8 mouse cellular contexts compared by ENCODE assay signal in genomic region chr19:53943802-53944785, GRCm38 (mm10). TPM values are rescaled to one million over a fixed set of nuclear protein-coding genes. Genes with fewer than 3 reads are reported as not detected.
DNase-seq lines count a peak whose midpoint lies in the region; ATAC-seq and TF ChIP-seq lines count a peak whose summit lies in the region.

Gene Shoc2 (plus strand): TSS chr19:53944306.
Gene Bbip1 (minus strand): TSS chr19:53944627.

- TF ChIP-seq CTCF in bone marrow, adult 2 months (IDR thresholded peaks at IDR 0.05; ENCODE audit: control insufficient read depth, insufficient read depth, low read length): no peak
- TF ChIP-seq CTCF in midbrain, postnatal 0 days (IDR thresholded peaks at IDR 0.05): peak; percentile 51

- peak within 1 kb of the TSS; percentile 93 for H3K9ac ChIP-seq in embryonic facial prominence, embryonic 15.5 days
- peak within 1 kb of the TSS; percentile 91 for H3K9ac ChIP-seq in limb, embryonic 14.5 days (ENCODE audit: low read depth, low read length, severe bottlenecking)
- peak within 1 kb of the TSS; percentile 87 for H3K9ac ChIP-seq in midbrain, postnatal 0 days (replicated peaks; ENCODE audit: low read length, poor library complexity, severe bottlenecking)

- H3K27ac ChIP-seq in bone marrow, adult 2 months (ENCODE audit: control insufficient read depth, insufficient read depth, low read depth, low read length, poor library complexity): peak within 1 kb of the TSS; percentile 98
- peak within 1 kb of the TSS; percentile 99 for H3K27ac ChIP-seq in embryonic facial prominence, embryonic 15.5 days (replicated peaks)
- peak within 1 kb of the TSS; percentile 97 for H3K27ac ChIP-seq in limb, embryonic 14.5 days (replicated peaks; ENCODE audit: low read depth, low read length)
- peak within 1 kb of the TSS; percentile 86 for H3K27ac ChIP-seq in midbrain, postnatal 0 days (ENCODE audit: low read depth, low read length)

- no peaks in the 10 kb centered on the region for H3K9me3 ChIP-seq in embryonic facial prominence, embryonic 15.5 days (replicated peaks)
- no peaks in the 10 kb centered on the region for H3K9me3 ChIP-seq in limb, embryonic 14.5 days (ENCODE audit: control insufficient read depth, low read length)
- no peaks in the 10 kb centered on the region for H3K9me3 ChIP-seq in midbrain, postnatal 0 days (ENCODE audit: low read length)

- WGBS in bone marrow, adult 2 months: under 1% methylated on average over 62 of the region's 62 CpGs
- WGBS in embryonic facial prominence, embryonic 15.5 days: under 1% methylated on average over 62 of the region's 62 CpGs
- WGBS in limb, embryonic 14.5 days: 1% methylated on average over 52 of the region's 62 CpGs
- WGBS in midbrain, postnatal 0 days: under 1% methylated on average over 50 of the region's 62 CpGs

- no peaks in the 10 kb centered on the region for H3K27me3 ChIP-seq in embryonic facial prominence, embryonic 15.5 days
- no peaks in the 10 kb centered on the region for H3K27me3 ChIP-seq in limb, embryonic 14.5 days (ENCODE audit: control insufficient read depth, insufficient read depth, low read length)
- no peaks in the 10 kb centered on the region for H3K27me3 ChIP-seq in midbrain, postnatal 0 days (ENCODE audit: insufficient read depth, low read length)

- H3K4me3 ChIP-seq in bone marrow, adult 2 months (replicated peaks; ENCODE audit: control insufficient read depth, low read depth, low read length): peak within 1 kb of the TSS; percentile 83
- H3K4me3 ChIP-seq in embryonic facial prominence, embryonic 15.5 days (replicated peaks): peak within 1 kb of the TSS; percentile 94
- peak within 1 kb of the TSS; percentile 96 for H3K4me3 ChIP-seq in limb, embryonic 14.5 days (replicated peaks; ENCODE audit: low read length)
- H3K4me3 ChIP-seq in midbrain, postnatal 0 days (ENCODE audit: low read depth, low read length): peak within 1 kb of the TSS; percentile 76

- peak; percentile 93 for ATAC-seq in embryonic facial prominence, embryonic 15.5 days (ENCODE audit: insufficient number of reproducible peaks, low FRiP score, low TSS enrichment, low read depth)
- ATAC-seq in limb, embryonic 14.5 days (ENCODE audit: low FRiP score, low read depth): peak; percentile 94
- peak; percentile 98 for ATAC-seq in midbrain, postnatal 0 days (ENCODE audit: low FRiP score)

- TF ChIP-seq POLR2A in bone marrow, adult 2 months (IDR thresholded peaks at IDR 0.05; ENCODE audit: borderline replicate concordance, control insufficient read depth, low read depth, low read length): peak; percentile 88
- peak; percentile 97; the same call in 1 of the 2 replicates for TF ChIP-seq POLR2A in limb, embryonic 14.5 days (IDR thresholded peaks at IDR 0.05; ENCODE audit: borderline replicate concordance, extremely low read depth, insufficient read depth, insufficient read length)

- DNase-seq in 416B (ENCODE audit: low read depth): peak; percentile 99
- peak; percentile 98 for DNase-seq in heart, adult 8-10 months (ENCODE audit: low spot score)
- DNase-seq in kidney, adult 9 months: peak; percentile 99
- peak; percentile 100 for DNase-seq in limb, embryonic 14.5 days (ENCODE audit: low spot score)
- peak; percentile 100 for DNase-seq in midbrain, postnatal 0 days (ENCODE audit: low spot score)
- DNase-seq in spleen, postnatal 14 days (ENCODE audit: low spot score in 2 of 2): peak; percentile 96 to 97

- peak within 1 kb of the TSS; percentile 63 for H3K4me2 ChIP-seq in embryonic facial prominence, embryonic 15.5 days (replicated peaks)
- peak within 1 kb of the TSS; percentile 70 for H3K4me2 ChIP-seq in limb, embryonic 14.5 days (replicated peaks; ENCODE audit: low read depth, low read length, severe bottlenecking)
- peak within 1 kb of the TSS; percentile 57 for H3K4me2 ChIP-seq in midbrain, postnatal 0 days (ENCODE audit: low read depth, low read length, poor library complexity, severe bottlenecking)

- no peaks in the 10 kb centered on the region for H3K36me3 ChIP-seq in embryonic facial prominence, embryonic 15.5 days
- peaks cover 4% of the 10 kb centered on the region; the same call in 1 of the 2 replicates for H3K36me3 ChIP-seq in limb, embryonic 14.5 days (ENCODE audit: control insufficient read depth, insufficient read depth, low read length)
- H3K36me3 ChIP-seq in midbrain, postnatal 0 days (ENCODE audit: insufficient read depth, low read length): no peaks in the 10 kb centered on the region

- no peaks in the 10 kb centered on the region; the same call in 1 of the 2 replicates for H3K4me1 ChIP-seq in bone marrow, adult 2 months (ENCODE audit: control insufficient read depth, insufficient read depth, low read length)
- peaks cover 19% of the 10 kb centered on the region for H3K4me1 ChIP-seq in embryonic facial prominence, embryonic 15.5 days
- H3K4me1 ChIP-seq in limb, embryonic 14.5 days (ENCODE audit: control insufficient read depth, insufficient read depth, low read length): peaks cover 8% of the 10 kb centered on the region
- peaks cover 6% of the 10 kb centered on the region; the same call in 1 of the 2 replicates for H3K4me1 ChIP-seq in midbrain, postnatal 0 days (ENCODE audit: insufficient read depth, low read length)

RNA-seq across cellular contexts. Expression of gene Shoc2, which starts in this region (rescaled TPM):
- polyA plus RNA-seq in bone marrow, adult 2 months (2011; ENCODE audit: insufficient read depth, insufficient read length, low replicate concordance, missing spikeins): 11.8 and 17.4 TPM in 2 replicates
- 47.1 and 48.0 TPM in 2 replicates for polyA plus RNA-seq in embryonic facial prominence, embryonic 15.5 days (2015; fragmentation: Nextera tagmentation; extraction: Ambion mirVana)
- 10 to 100 TPM; 23.1 to 27.9 (median 24.0) TPM for total RNA-seq in heart, adult 8-10 months (2022)
- polyA plus RNA-seq in limb, embryonic 14.5 days (2012; rRNA removed): 26.9 and 29.2 TPM in 2 replicates
- 44.8 and 48.2 TPM in 2 replicates for polyA plus RNA-seq in limb, embryonic 14.5 days (2014; fragmentation: Nextera tagmentation; extraction: Ambion mirVana)
- total RNA-seq in midbrain, postnatal 0 days (2014; rRNA removed): 77.3 and 85.1 TPM in 2 replicates
- polyA plus RNA-seq in midbrain, postnatal 0 days (2015; fragmentation: Nextera tagmentation; extraction: Ambion mirVana): 46.2 and 49.4 TPM in 2 replicates

RNA-seq across cellular contexts. Expression of gene Bbip1, which starts in this region (rescaled TPM):
- 25.8 and 32.5 TPM in 2 replicates for polyA plus RNA-seq in bone marrow, adult 2 months (2011; ENCODE audit: insufficient read depth, insufficient read length, low replicate concordance, missing spikeins)
- 67.3 and 67.9 TPM in 2 replicates for polyA plus RNA-seq in embryonic facial prominence, embryonic 15.5 days (2015; fragmentation: Nextera tagmentation; extraction: Ambion mirVana)
- total RNA-seq in heart, adult 8-10 months (2022): 10 to 100 TPM; 36.5 to 41.6 (median 37.9) TPM
- polyA plus RNA-seq in limb, embryonic 14.5 days (2012; rRNA removed): 34.6 and 57.2 TPM in 2 replicates
- 78.8 and 84.1 TPM in 2 replicates for polyA plus RNA-seq in limb, embryonic 14.5 days (2014; fragmentation: Nextera tagmentation; extraction: Ambion mirVana)
- total RNA-seq in midbrain, postnatal 0 days (2014; rRNA removed): 74.2 and 95.7 TPM in 2 replicates
- 154 and 158 TPM in 2 replicates for polyA plus RNA-seq in midbrain, postnatal 0 days (2015; fragmentation: Nextera tagmentation; extraction: Ambion mirVana)

Comparison
In these comparisons a context has a peak if more than half of its experiments do, and no peak if none do; other contexts are left out.
1. Peak in every context shown above with its lines: DNase-seq, ATAC-seq, H3K4me3 ChIP-seq and H3K27ac ChIP-seq.